Mouse (Mus musculus) stomach, embryonic 15.5 days (tissue): Measurements from ENCODE around the gene Gimap8. TPM values are rescaled to one million over a fixed set of nuclear protein-coding genes. Genes with fewer than 3 reads are reported as not detected.

Source experiments
- ATAC-seq: fragments of 200-750 bp; cut with Nextera tagmentation; 2 replicates; pipeline ENCODE4 v1.8.0; 2017; ENCODE audit warnings: low read depth, moderate number of reproducible peaks, moderate TSS enrichment; ENCODE audit not compliant: insufficient read depth, low FRiP score
- H3K27ac ChIP-seq: fragments of 300-500 bp; sonication (generic); 2 replicates; pipeline ENCODE4 v1.5.1; 2015; ENCODE audit warnings: mild to moderate bottlenecking, inconsistent platforms
- H3K27me3 ChIP-seq: fragments of 300-500 bp; sonication (generic); replicated peaks from 2 replicates; pipeline ENCODE4 v1.6.1; 2015; ENCODE audit warnings: inconsistent platforms
- H3K36me3 ChIP-seq: fragments of 300-500 bp; sonication (generic); 2 replicates; pipeline ENCODE4 v1.6.1; 2015; ENCODE audit warnings: inconsistent platforms
- H3K4me1 ChIP-seq: fragments of 300-500 bp; sonication (generic); 2 replicates; pipeline ENCODE4 v1.6.1; 2015; ENCODE audit warnings: inconsistent platforms
- H3K4me2 ChIP-seq: fragments of 300-500 bp; sonication (generic); 2 replicates; pipeline ENCODE4 v1.6.1; 2015; ENCODE audit warnings: mild to moderate bottlenecking, inconsistent platforms
- H3K4me3 ChIP-seq: fragments of 300-500 bp; sonication (generic); replicated peaks from 2 replicates; pipeline ENCODE4 v1.5.1; 2015; ENCODE audit warnings: inconsistent platforms
- H3K9ac ChIP-seq: fragments of 300-500 bp; sonication (generic); 2 replicates; pipeline ENCODE4 v1.6.1; 2015; ENCODE audit warnings: inconsistent platforms
- H3K9me3 ChIP-seq: fragments of 300-500 bp; sonication (generic); 2 replicates; pipeline ENCODE4 v1.6.1; 2016; ENCODE audit warnings: inconsistent platforms
- WGBS: fragments of 180-500 bp; shearing (Covaris S2); methylation state at CpG from one replicate; pipeline ENCODE4 v1.1.7; 2015; 5-methylcytosine and 5-hydroxymethylcytosine counted together
- polyA plus RNA-seq: library from polyadenylated mRNA; unstranded; fragments of >200 nt; fragmentation: Nextera tagmentation; extraction: Ambion mirVana; gene quantifications from 2 replicates; pipeline ENCODE4 v1.2.1, GENCODE M21; 2015

The Gimap8 gene
- polyA plus RNA-seq, 1 experiment from 2014 or later: 1.5 TPM

GRCm38 (mm10) chr6:48684319-48684718 lies 37.3 kb downstream of the Gimap8 start, which contains the start of gene Gimap4:
TSS of gene Gimap4 (plus strand) at chr6:48684549.
- Histone ChIP-seq H3K27me3 (no peaks in the 10 kb centered on the region), H3K36me3 (no peaks in the 10 kb centered on the region), H3K9me3 (no peaks in the 10 kb centered on the region), H3K4me2 (no peak within 1 kb of the TSS), H3K4me3 (no peak within 1 kb of the TSS), H3K9ac (no peak within 1 kb of the TSS), H3K27ac (no peak within 1 kb of the TSS), H3K4me1 (no peaks in the 10 kb centered on the region)
- no peak for ATAC-seq
- WGBS: 60% methylated on average over 5 of the region's 5 CpGs

GRCm38 (mm10) chr6:48684806-48685205 lies 37.8 kb downstream of the Gimap8 start:
- H3K27ac ChIP-seq: no peak overlapping the region
- H3K9me3 ChIP-seq: no peaks in the 10 kb centered on the region
- 56% methylated on average over 4 of the region's 4 CpGs for WGBS
- no peaks in the 10 kb centered on the region for H3K36me3 ChIP-seq
- no peak overlapping the region for H3K4me3 ChIP-seq
- no peak overlapping the region for H3K9ac ChIP-seq
- no peak overlapping the region for H3K4me2 ChIP-seq
- no peaks in the 10 kb centered on the region for H3K27me3 ChIP-seq
- no peaks in the 10 kb centered on the region for H3K4me1 ChIP-seq
- no peak for ATAC-seq

GRCm38 (mm10) chr6:48685251-48685650 lies 38.2 kb downstream of the Gimap8 start:
- no peaks in the 10 kb centered on the region for H3K27me3 ChIP-seq
- no peak overlapping the region for H3K4me3 ChIP-seq
- H3K4me2 ChIP-seq: no peak overlapping the region

GRCm38 (mm10) chr6:48685694-48686665 lies 38.9 kb downstream of the Gimap8 start:
- Histone ChIP-seq H3K4me1 (no peaks in the 10 kb centered on the region), H3K27me3 (no peaks in the 10 kb centered on the region), H3K9me3 (no peaks in the 10 kb centered on the region), H3K9ac (no peak overlapping the region), H3K27ac (no peak overlapping the region), H3K4me3 (no peak overlapping the region), H3K4me2 (no peak overlapping the region), H3K36me3 (no peaks in the 10 kb centered on the region)
- ATAC-seq: no peak
- WGBS: 75% methylated on average over 7 of the region's 7 CpGs

More at GRCm38 (mm10) chr6:48685251-48685650, 38.2 kb downstream of the Gimap8 start:
- Histone ChIP-seq H3K36me3 (no peaks in the 10 kb centered on the region), H3K9ac (no peak overlapping the region), H3K27ac (no peak overlapping the region), H3K4me1 (no peaks in the 10 kb centered on the region), H3K9me3 (no peaks in the 10 kb centered on the region)
- no peak for ATAC-seq
- WGBS: 75% methylated on average over 2 of the region's 2 CpGs

GRCm38 (mm10) chr6:48687077-48687476 lies 40.0 kb downstream of the Gimap8 start:
- Histone ChIP-seq H3K4me2 (no peak overlapping the region), H3K9ac (no peak overlapping the region), H3K27me3 (no peaks in the 10 kb centered on the region), H3K4me1 (no peaks in the 10 kb centered on the region), H3K4me3 (no peak overlapping the region), H3K27ac (no peak overlapping the region), H3K36me3 (no peaks in the 10 kb centered on the region), H3K9me3 (no peaks in the 10 kb centered on the region)
- no peak for ATAC-seq
- WGBS: 58% methylated on average over 2 of the region's 2 CpGs

- H3K4me2 ChIP-seq: no peak overlapping the region
- H3K36me3 ChIP-seq: no peaks in the 10 kb centered on the region
- no peak for ATAC-seq
- no peaks in the 10 kb centered on the region for H3K27me3 ChIP-seq
- H3K27ac ChIP-seq: no peak overlapping the region
- WGBS: 74% methylated on average over 2 of the region's 2 CpGs
- no peak overlapping the region for H3K9ac ChIP-seq
- no peaks in the 10 kb centered on the region for H3K9me3 ChIP-seq
- no peak overlapping the region for H3K4me3 ChIP-seq
- no peaks in the 10 kb centered on the region for H3K4me1 ChIP-seq
These were observed 42.3 kb downstream of the Gimap8 start for GRCm38 (mm10) chr6:48689320-48689719.

GRCm38 (mm10) chr6:48692962-48693361 lies 45.9 kb downstream of the Gimap8 start:
- Histone ChIP-seq H3K27me3 (no peaks in the 10 kb centered on the region), H3K4me1 (no peaks in the 10 kb centered on the region), H3K4me3 (no peak overlapping the region), H3K27ac (no peak overlapping the region), H3K9ac (no peak overlapping the region), H3K4me2 (no peak overlapping the region), H3K36me3 (no peaks in the 10 kb centered on the region), H3K9me3 (no peaks in the 10 kb centered on the region)
- no peak for ATAC-seq
- 76% methylated on average over 6 of the region's 6 CpGs for WGBS

- no peaks in the 10 kb centered on the region for H3K36me3 ChIP-seq
- H3K9me3 ChIP-seq: no peaks in the 10 kb centered on the region
- WGBS: 81% methylated on average over 4 of the region's 4 CpGs
- no peaks in the 10 kb centered on the region for H3K4me1 ChIP-seq
- no peak overlapping the region for H3K4me3 ChIP-seq
- H3K27me3 ChIP-seq: no peaks in the 10 kb centered on the region
- no peak for ATAC-seq
- no peak overlapping the region; the same call in 1 of the 2 replicates for H3K27ac ChIP-seq
- H3K9ac ChIP-seq: no peak overlapping the region
- no peak overlapping the region for H3K4me2 ChIP-seq
These were observed 50.0 kb downstream of the Gimap8 start for GRCm38 (mm10) chr6:48696830-48697554.

GRCm38 (mm10) chr6:48697555-48697930 lies 50.5 kb downstream of the Gimap8 start:
- ATAC-seq: no peak
- no peak overlapping the region for H3K27ac ChIP-seq
- no peak overlapping the region for H3K4me3 ChIP-seq
- no peaks in the 10 kb centered on the region for H3K4me1 ChIP-seq
- H3K4me2 ChIP-seq: no peak overlapping the region
- H3K36me3 ChIP-seq: no peaks in the 10 kb centered on the region
- no peaks in the 10 kb centered on the region for H3K27me3 ChIP-seq
- WGBS: 56% methylated on average over 1 of the region's 1 CpGs
- H3K9ac ChIP-seq: no peak overlapping the region
- H3K9me3 ChIP-seq: no peaks in the 10 kb centered on the region

GRCm38 (mm10) chr6:48698066-48698856 lies 51.2 kb downstream of the Gimap8 start:
- Histone ChIP-seq H3K9me3 (no peaks in the 10 kb centered on the region), H3K4me1 (no peaks in the 10 kb centered on the region), H3K27ac (no peak overlapping the region), H3K9ac (no peak overlapping the region), H3K4me3 (no peak overlapping the region), H3K36me3 (no peaks in the 10 kb centered on the region), H3K27me3 (no peaks in the 10 kb centered on the region), H3K4me2 (no peak overlapping the region)
- ATAC-seq: no peak
- 66% methylated on average over 7 of the region's 7 CpGs for WGBS

- Histone ChIP-seq H3K27ac (no peak overlapping the region), H3K9me3 (no peaks in the 10 kb centered on the region), H3K4me3 (no peak overlapping the region), H3K9ac (no peak overlapping the region), H3K4me1 (no peaks in the 10 kb centered on the region), H3K4me2 (no peak overlapping the region), H3K36me3 (no peaks in the 10 kb centered on the region), H3K27me3 (no peaks in the 10 kb centered on the region)
- no peak for ATAC-seq
- WGBS: 71% methylated on average over 3 of the region's 3 CpGs
These were observed 51.9 kb downstream of the Gimap8 start for GRCm38 (mm10) chr6:48698888-48699287.
